Mouse (Mus musculus): Measurements from ENCODE around the gene Prkn. TPM values are rescaled to one million over a fixed set of nuclear protein-coding genes. Genes with fewer than 3 reads are reported as not detected.

The Prkn gene
- total and polyA plus RNA-seq, 2 experiments from 2014 or later: 9.0 to 9.4 TPM

DNA sequence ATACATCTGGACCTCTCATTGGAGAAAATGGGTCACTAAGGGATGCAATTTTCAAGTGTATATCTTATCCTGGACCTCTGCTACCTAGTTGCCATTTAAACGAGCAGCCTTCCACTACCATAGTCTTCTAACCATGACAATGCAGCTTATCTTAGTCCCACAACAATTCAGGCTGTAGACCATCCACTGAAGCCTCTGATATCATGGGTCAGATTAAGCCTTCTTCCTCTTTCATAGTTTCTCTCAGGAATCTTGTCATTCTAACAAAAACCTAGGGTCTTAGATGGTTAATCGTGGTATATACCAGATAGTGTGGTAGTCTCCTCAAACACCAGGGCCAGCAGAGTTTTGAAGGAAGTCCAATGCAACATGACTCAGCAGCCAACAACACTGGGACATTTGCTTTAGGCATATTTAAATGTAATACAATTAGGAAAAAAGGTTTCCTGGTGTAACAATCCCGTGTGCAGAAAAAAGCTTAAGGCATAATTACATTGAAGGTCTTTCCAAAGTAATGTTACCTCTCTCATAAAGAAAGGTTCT, 61.6 kb downstream of the Prkn start:
- no peak for DNase-seq (ENCODE audit: low spot score)
- H3K4me1 ChIP-seq (ENCODE audit: insufficient read depth, low read length): no peaks in the 10 kb centered on the region
- H3K27ac ChIP-seq (ENCODE audit: low read depth, low read length): no peak overlapping the region
- H3K36me3 ChIP-seq (ENCODE audit: insufficient read depth, low read length): no peaks in the 10 kb centered on the region
- no peaks in the 10 kb centered on the region for H3K9me3 ChIP-seq (ENCODE audit: low read length)
- no peaks in the 10 kb centered on the region for H3K27me3 ChIP-seq (ENCODE audit: insufficient read depth, low read length)
- no peak overlapping the region for H3K9ac ChIP-seq (replicated peaks; ENCODE audit: low read length, poor library complexity, severe bottlenecking)
- H3K4me2 ChIP-seq (ENCODE audit: low read depth, low read length, poor library complexity, severe bottlenecking): no peak overlapping the region
- no peak for TF ChIP-seq CTCF (IDR thresholded peaks at IDR 0.05)
- H3K4me3 ChIP-seq (ENCODE audit: low read depth, low read length): no peak overlapping the region
- WGBS: 82% methylated on average over 3 of the region's 3 CpGs
- no peak for ATAC-seq (ENCODE audit: low FRiP score)

DNA sequence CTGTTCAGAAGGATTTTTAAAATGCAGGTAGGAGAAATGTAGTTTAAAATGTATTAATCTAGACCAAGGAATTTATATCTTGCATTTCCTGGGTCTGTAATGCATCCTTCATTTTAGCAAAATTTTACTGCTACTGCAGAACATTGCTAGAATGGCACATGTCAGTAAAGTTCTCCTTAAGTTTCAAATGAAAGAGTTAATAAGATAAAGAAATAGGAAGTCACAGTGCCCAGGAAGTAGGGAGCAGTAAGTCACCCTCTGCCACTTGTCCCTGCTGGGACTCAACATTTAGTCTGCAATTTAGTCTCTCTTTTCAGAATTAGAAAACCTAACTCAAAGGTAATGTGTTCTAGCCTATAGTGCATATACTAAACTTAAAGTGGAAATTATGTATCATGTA, 96.5 kb downstream of the Prkn start:
- no peak for ATAC-seq (ENCODE audit: low FRiP score)

DNA sequence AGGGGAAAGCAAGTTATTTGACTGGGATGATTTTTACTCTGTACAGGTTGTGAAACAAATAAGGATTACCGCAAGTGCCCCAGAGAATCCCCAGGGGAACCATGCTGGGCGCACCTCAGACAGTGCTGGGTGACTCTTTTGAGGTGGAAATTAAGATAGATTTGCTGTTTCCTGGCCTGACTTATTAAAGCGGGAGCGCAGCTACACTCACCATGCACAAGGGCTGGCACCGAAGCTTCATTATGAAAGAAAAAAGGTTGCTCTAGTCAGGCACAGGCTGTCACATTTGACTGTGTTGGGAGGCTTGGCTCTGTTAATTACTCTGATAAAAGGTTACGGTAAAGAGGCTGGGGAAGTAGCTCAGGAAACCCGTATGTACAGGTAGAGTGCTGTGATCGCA, 97.7 kb downstream of the Prkn start:
- Histone ChIP-seq H3K36me3 (ENCODE audit: insufficient read depth, low read length) (no peaks in the 10 kb centered on the region), H3K9ac (replicated peaks; ENCODE audit: low read length, poor library complexity, severe bottlenecking) (no peak overlapping the region), H3K4me1 (ENCODE audit: insufficient read depth, low read length) (no peaks in the 10 kb centered on the region; the same call in 1 of the 2 replicates), H3K4me2 (ENCODE audit: low read depth, low read length, poor library complexity, severe bottlenecking) (no peak overlapping the region), H3K27ac (ENCODE audit: low read depth, low read length) (no peak overlapping the region), H3K27me3 (ENCODE audit: insufficient read depth, low read length) (no peaks in the 10 kb centered on the region), H3K9me3 (ENCODE audit: low read length) (no peaks in the 10 kb centered on the region), H3K4me3 (ENCODE audit: low read depth, low read length) (no peak overlapping the region)
- DNase-seq (ENCODE audit: low spot score) (no peak), ATAC-seq (ENCODE audit: low FRiP score) (no peak)
- WGBS: 28% methylated on average over 8 of the region's 8 CpGs
- no peak for TF ChIP-seq CTCF (IDR thresholded peaks at IDR 0.05)

More for the DNA sequence above, 96.5 kb downstream of the Prkn start:
- Histone ChIP-seq H3K4me2 (ENCODE audit: low read depth, low read length, poor library complexity, severe bottlenecking) (no peak overlapping the region), H3K36me3 (ENCODE audit: insufficient read depth, low read length) (no peaks in the 10 kb centered on the region), H3K4me1 (ENCODE audit: insufficient read depth, low read length) (no peaks in the 10 kb centered on the region; the same call in 1 of the 2 replicates), H3K27ac (ENCODE audit: low read depth, low read length) (no peak overlapping the region), H3K9ac (replicated peaks; ENCODE audit: low read length, poor library complexity, severe bottlenecking) (no peak overlapping the region), H3K27me3 (ENCODE audit: insufficient read depth, low read length) (no peaks in the 10 kb centered on the region), H3K4me3 (ENCODE audit: low read depth, low read length) (no peak overlapping the region), H3K9me3 (ENCODE audit: low read length) (no peaks in the 10 kb centered on the region)
- no peak for TF ChIP-seq CTCF (IDR thresholded peaks at IDR 0.05)
- no peak for DNase-seq (ENCODE audit: low spot score)

DNA sequence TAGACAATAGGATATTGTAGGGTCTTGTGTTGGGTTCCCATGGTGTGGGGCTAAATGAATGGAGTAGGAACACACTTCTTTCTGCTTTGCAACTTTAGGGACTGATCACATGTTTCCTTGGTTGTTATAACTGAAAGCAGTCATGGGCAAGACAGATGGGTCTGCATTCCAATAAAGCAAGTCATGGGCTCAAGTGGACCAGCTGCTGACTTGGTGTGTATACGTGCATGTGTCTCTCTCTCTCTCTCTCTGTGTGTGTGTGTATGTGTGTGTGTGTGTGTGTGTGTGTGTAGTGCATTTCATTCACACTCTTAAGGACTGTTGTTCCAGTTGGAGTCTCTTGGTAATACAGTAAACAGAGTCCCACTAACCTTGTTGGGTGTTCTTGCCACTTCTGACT, 98.6 kb downstream of the Prkn start:
- 69% methylated on average over 1 of the region's 1 CpGs for WGBS
- Histone ChIP-seq H3K9ac (replicated peaks; ENCODE audit: low read length, poor library complexity, severe bottlenecking) (no peak overlapping the region), H3K27me3 (ENCODE audit: insufficient read depth, low read length) (no peaks in the 10 kb centered on the region), H3K27ac (ENCODE audit: low read depth, low read length) (no peak overlapping the region), H3K4me2 (ENCODE audit: low read depth, low read length, poor library complexity, severe bottlenecking) (no peak overlapping the region), H3K4me3 (ENCODE audit: low read depth, low read length) (no peak overlapping the region), H3K36me3 (ENCODE audit: insufficient read depth, low read length) (no peaks in the 10 kb centered on the region), H3K4me1 (ENCODE audit: insufficient read depth, low read length) (no peaks in the 10 kb centered on the region; the same call in 1 of the 2 replicates), H3K9me3 (ENCODE audit: low read length) (no peaks in the 10 kb centered on the region)
- DNase-seq (ENCODE audit: low spot score): no peak
- TF ChIP-seq CTCF (IDR thresholded peaks at IDR 0.05): no peak
- ATAC-seq (ENCODE audit: low FRiP score): no peak

DNA sequence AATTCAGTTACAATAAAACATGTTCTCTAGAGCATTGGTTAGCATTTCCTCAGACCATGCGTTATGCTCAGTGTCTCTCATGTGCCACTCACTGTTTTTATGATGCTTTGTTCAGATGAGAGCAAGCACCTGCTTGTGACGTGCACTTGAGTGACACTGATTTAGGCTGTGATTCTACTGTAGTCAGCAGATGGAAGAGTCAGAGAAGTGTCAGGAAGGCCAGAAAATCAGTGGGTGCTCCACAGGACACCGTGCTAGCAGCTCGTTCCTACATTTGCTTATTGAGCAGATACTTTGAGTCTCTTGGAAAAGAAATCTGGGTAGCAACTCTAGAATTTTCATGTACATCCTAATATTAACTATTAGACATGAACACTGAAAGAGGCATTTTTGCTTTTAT, 106.4 kb downstream of the Prkn start:
- no peaks in the 10 kb centered on the region for H3K27me3 ChIP-seq (ENCODE audit: insufficient read depth, low read length)
- DNase-seq (ENCODE audit: low spot score): peak; percentile 10
- H3K27ac ChIP-seq (ENCODE audit: low read depth, low read length): no peak overlapping the region
- H3K4me3 ChIP-seq (ENCODE audit: low read depth, low read length): no peak overlapping the region
- no peak for TF ChIP-seq CTCF (IDR thresholded peaks at IDR 0.05)
- no peak overlapping the region for H3K9ac ChIP-seq (replicated peaks; ENCODE audit: low read length, poor library complexity, severe bottlenecking)
- H3K36me3 ChIP-seq (ENCODE audit: insufficient read depth, low read length): no peaks in the 10 kb centered on the region
- no peaks in the 10 kb centered on the region for H3K9me3 ChIP-seq (ENCODE audit: low read length)
- H3K4me1 ChIP-seq (ENCODE audit: insufficient read depth, low read length): no peaks in the 10 kb centered on the region
- no peak for ATAC-seq (ENCODE audit: low FRiP score)
- 77% methylated on average over 4 of the region's 4 CpGs for WGBS
- no peak overlapping the region for H3K4me2 ChIP-seq (ENCODE audit: low read depth, low read length, poor library complexity, severe bottlenecking)

DNA sequence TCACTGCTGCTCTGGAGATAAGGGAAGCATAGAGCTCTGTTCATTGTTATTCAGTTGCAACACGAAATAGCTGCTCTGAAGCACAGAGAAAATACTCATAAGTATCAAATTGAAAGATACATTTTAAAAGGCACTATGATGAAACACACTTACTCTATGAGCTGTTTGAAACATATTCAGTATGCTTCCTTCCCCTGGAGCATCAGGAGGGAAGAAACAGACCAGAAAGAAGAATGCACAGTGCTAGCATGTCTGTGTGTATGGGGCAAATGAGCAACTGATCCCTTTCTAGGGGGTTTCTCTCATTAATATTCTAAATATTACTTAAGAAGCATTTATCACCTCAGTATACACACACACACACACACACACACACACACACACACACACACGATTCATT, 107.4 kb downstream of the Prkn start:
- DNase-seq (ENCODE audit: low spot score): no peak
- no peak for ATAC-seq (ENCODE audit: low FRiP score)
- H3K9me3 ChIP-seq (ENCODE audit: low read length): no peaks in the 10 kb centered on the region
- no peak overlapping the region for H3K4me3 ChIP-seq (ENCODE audit: low read depth, low read length)
- H3K27me3 ChIP-seq (ENCODE audit: insufficient read depth, low read length): no peaks in the 10 kb centered on the region
- H3K9ac ChIP-seq (replicated peaks; ENCODE audit: low read length, poor library complexity, severe bottlenecking): no peak overlapping the region
- no peak overlapping the region for H3K27ac ChIP-seq (ENCODE audit: low read depth, low read length)
- no peaks in the 10 kb centered on the region for H3K4me1 ChIP-seq (ENCODE audit: insufficient read depth, low read length)
- no peak overlapping the region for H3K4me2 ChIP-seq (ENCODE audit: low read depth, low read length, poor library complexity, severe bottlenecking)
- WGBS: 82% methylated on average over 2 of the region's 2 CpGs
- H3K36me3 ChIP-seq (ENCODE audit: insufficient read depth, low read length): no peaks in the 10 kb centered on the region
- no peak for TF ChIP-seq CTCF (IDR thresholded peaks at IDR 0.05)
